ENCODE assay signal across 14 mouse cellular contexts in the genomic region with DNA sequence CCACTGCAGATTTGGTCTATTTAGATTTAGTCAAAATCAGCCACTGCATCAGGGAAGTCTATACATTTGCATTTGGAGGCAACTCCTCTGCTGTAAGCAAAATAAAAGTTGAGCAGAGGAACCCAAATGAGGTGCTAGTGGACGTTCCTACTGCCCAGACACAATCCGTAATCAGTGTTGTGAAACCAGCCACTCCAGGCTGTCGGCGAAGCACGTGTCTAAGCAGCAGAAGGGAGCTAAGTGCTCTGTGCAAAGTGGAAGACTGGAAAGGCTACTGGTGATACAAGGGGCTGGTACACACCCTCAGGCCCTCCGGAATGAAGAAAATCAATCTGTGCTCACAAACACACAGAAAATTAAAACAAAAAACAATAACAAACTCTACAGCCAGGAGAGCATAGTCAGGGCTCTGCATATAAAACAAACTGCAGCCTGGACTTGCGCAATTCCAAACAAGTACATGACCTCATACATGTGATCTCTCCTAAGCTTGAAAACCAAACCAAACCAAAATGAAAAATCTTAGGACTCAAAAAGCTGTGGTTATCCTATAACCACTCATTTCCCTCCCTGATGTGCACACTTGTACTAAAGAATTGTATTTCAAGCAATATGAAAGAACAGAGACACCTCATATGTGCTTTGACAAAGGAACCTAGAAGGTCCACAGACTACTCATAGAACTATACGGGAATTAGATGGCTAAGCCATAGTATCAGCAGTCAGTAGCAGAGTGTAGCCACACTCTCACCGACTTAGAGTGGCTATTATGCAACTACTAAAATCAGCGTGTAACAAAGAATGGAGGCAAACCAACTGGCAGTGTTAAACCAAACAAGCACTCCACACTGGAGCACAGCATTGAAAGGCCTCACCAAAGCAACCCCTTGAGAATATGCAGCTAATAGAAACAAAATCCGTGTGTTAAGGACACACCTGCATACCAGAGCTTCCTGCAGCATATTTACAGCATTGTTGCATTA.
DNase-seq lines count a peak whose midpoint lies in the region; ATAC-seq and TF ChIP-seq lines count a peak whose summit lies in the region.
"Had no signal": no experiment of that assay in that cellular context is flagged by ENCODE, and none has a peak within 500 bp of the region (broad histone marks: within the 10 kb centered on the region; RNA-seq: fewer than 3 reads in every experiment).

No protein-coding gene starts in this region.

- no peak for TF ChIP-seq POLR2A in kidney, adult 2 months (IDR thresholded peaks at IDR 0.05; ENCODE audit: low read depth, low read length)

- WGBS in kidney, adult 2 months = 55% methylated on average over 11 of the region's 11 CpGs
- WGBS in heart, embryonic 13.5 days = 49% methylated on average over 11 of the region's 11 CpGs
- 53% methylated on average over 11 of the region's 11 CpGs for WGBS in liver, embryonic 15.5 days (ENCODE audit: insufficient replicate concordance)
- WGBS in macrophage (ENCODE audit: missing documents) = 46% methylated on average over 11 of the region's 11 CpGs

- no peaks in the 10 kb centered on the region for H3K9me3 ChIP-seq in heart, embryonic 13.5 days
- no peaks in the 10 kb centered on the region for H3K9me3 ChIP-seq in liver, embryonic 15.5 days (replicated peaks)
- H3K9me3 ChIP-seq: midbrain, embryonic 10.5 days; neural tube, embryonic 12.5 days; stomach, embryonic 15.5 days had no signal

- H3K27me3 ChIP-seq in kidney, adult 2 months (replicated peaks; ENCODE audit: control insufficient read depth, insufficient read depth, low read length) = no peaks in the 10 kb centered on the region
- no peaks in the 10 kb centered on the region for H3K27me3 ChIP-seq in heart, embryonic 13.5 days (replicated peaks)
- no peaks in the 10 kb centered on the region for H3K27me3 ChIP-seq in liver, embryonic 15.5 days
- H3K27me3 ChIP-seq: neural tube, embryonic 12.5 days; stomach, embryonic 15.5 days had no signal

- ATAC-seq in heart, embryonic 13.5 days (ENCODE audit: extremely low read depth, insufficient number of reproducible peaks, low FRiP score, low TSS enrichment) = peak; percentile 31; the same call in 1 of the 2 replicates
- peak; percentile 63 for ATAC-seq in liver, embryonic 15.5 days (ENCODE audit: insufficient read depth)

- H3K4me3 ChIP-seq in kidney, adult 2 months (ENCODE audit: insufficient read depth, low read depth, low read length) = no peak overlapping the region
- H3K4me3 ChIP-seq in heart, embryonic 13.5 days = no peak overlapping the region
- no peak overlapping the region for H3K4me3 ChIP-seq in liver, embryonic 15.5 days (replicated peaks)
- H3K4me3 ChIP-seq in macrophage (ENCODE audit: inconsistent target) = no peak overlapping the region
- H3K4me3 ChIP-seq: left cerebral cortex, adult 2 months; midbrain, embryonic 10.5 days; neural tube, embryonic 12.5 days; stomach, embryonic 15.5 days had no signal

- no peaks in the 10 kb centered on the region; the same call in 1 of the 2 replicates for H3K79me2 ChIP-seq in macrophage (ENCODE audit: inconsistent target)

- no peak overlapping the region for H3K4me2 ChIP-seq in heart, embryonic 13.5 days
- peak overlapping the region; percentile 33; the same call in 1 of the 2 replicates for H3K4me2 ChIP-seq in liver, embryonic 15.5 days
- H3K4me2 ChIP-seq: neural tube, embryonic 12.5 days; stomach, embryonic 15.5 days had no signal

- no peak overlapping the region for H3K9ac ChIP-seq in heart, embryonic 13.5 days
- no peak overlapping the region for H3K9ac ChIP-seq in liver, embryonic 15.5 days
- H3K9ac ChIP-seq: neural tube, embryonic 12.5 days; stomach, embryonic 15.5 days had no signal

- no peaks in the 10 kb centered on the region for H3K36me3 ChIP-seq in kidney, adult 2 months (ENCODE audit: control insufficient read depth, insufficient read depth, low read length)
- H3K36me3 ChIP-seq in heart, embryonic 13.5 days = no peaks in the 10 kb centered on the region
- no peaks in the 10 kb centered on the region for H3K36me3 ChIP-seq in liver, embryonic 15.5 days (replicated peaks)
- no peaks in the 10 kb centered on the region for H3K36me3 ChIP-seq in macrophage (ENCODE audit: inconsistent target)
- H3K36me3 ChIP-seq: midbrain, embryonic 10.5 days; neural tube, embryonic 12.5 days; stomach, embryonic 15.5 days had no signal

- peaks cover 15% of the 10 kb centered on the region; the same call in 1 of the 2 replicates for H3K4me1 ChIP-seq in kidney, adult 2 months (ENCODE audit: control insufficient read depth, insufficient read depth, low read length)
- H3K4me1 ChIP-seq in heart, embryonic 13.5 days = peaks cover 11% of the 10 kb centered on the region; the same call in 1 of the 2 replicates
- H3K4me1 ChIP-seq in liver, embryonic 15.5 days (replicated peaks) = peaks cover 9% of the 10 kb centered on the region; the same call in 1 of the 2 replicates
- H3K4me1 ChIP-seq: midbrain, embryonic 10.5 days; neural tube, embryonic 12.5 days; stomach, embryonic 15.5 days had no signal

- no peak for TF ChIP-seq CTCF in kidney, adult 2 months (conservative IDR thresholded peaks at IDR 0.05; ENCODE audit: insufficient read depth, insufficient read length, low read depth, low read length)

- H3K27ac ChIP-seq in kidney, adult 2 months (ENCODE audit: insufficient read depth, low read depth, low read length) = peak overlapping the region; percentile 64
- no peak overlapping the region for H3K27ac ChIP-seq in heart, embryonic 13.5 days (replicated peaks)
- H3K27ac ChIP-seq in liver, embryonic 15.5 days (replicated peaks) = peak overlapping the region; percentile 24; the same call in 1 of the 2 replicates
- peak overlapping the region; percentile 84 for H3K27ac ChIP-seq in macrophage
- H3K27ac ChIP-seq: left cerebral cortex, adult 2 months; midbrain, embryonic 10.5 days; neural tube, embryonic 12.5 days; stomach, embryonic 15.5 days had no signal

- peak; percentile 42 for DNase-seq in kidney, adult 2 months
- no peak for DNase-seq in kidney, adult 9 months
- no peak for DNase-seq in embryo, embryonic 10.5 days (ENCODE audit: low spot score)
- DNase-seq in thymus, postnatal 14 days = no peak
- DNase-seq in left cerebral cortex, adult 18-20 months (ENCODE audit: low spot score in 2 of 2) = no peak
- DNase-seq: gastrocnemius, postnatal 10 days; right cerebral cortex, postnatal 14 days had no signal
